Mouse (Mus musculus) forebrain, embryonic 12.5 days (tissue): Measurements from ENCODE around the gene Sema3e. TPM values are rescaled to one million over a fixed set of nuclear protein-coding genes. Genes with fewer than 3 reads are reported as not detected.
A peak's percentile ranks its signal among the peaks of the same experiment; 100 is the strongest.

Experiments
- ATAC-seq: fragments of 200-750 bp; cut with Nextera tagmentation; 2 replicates; pipeline ENCODE4 v1.8.0; 2017; ENCODE audit warnings: moderate TSS enrichment; ENCODE audit not compliant: low FRiP score
- H3K27ac ChIP-seq: fragments of 300-500 bp; sonication (generic); 2 replicates; pipeline ENCODE4 v1.5.1; 2016; ENCODE audit warnings: mild to moderate bottlenecking
- H3K27me3 ChIP-seq: fragments of 300-500 bp; sonication (generic); 2 replicates; pipeline ENCODE4 v1.6.1; 2016; ENCODE audit warnings: mild to moderate bottlenecking
- H3K36me3 ChIP-seq: fragments of 300-500 bp; sonication (generic); replicated peaks from 2 replicates; pipeline ENCODE4 v1.6.1; 2016; ENCODE audit warnings: mild to moderate bottlenecking
- H3K4me1 ChIP-seq: fragments of 300-500 bp; sonication (generic); 2 replicates; pipeline ENCODE4 v1.6.1; 2016
- H3K4me2 ChIP-seq: fragments of 300-500 bp; sonication (generic); 2 replicates; pipeline ENCODE4 v1.6.1; 2016; ENCODE audit warnings: mild to moderate bottlenecking, moderate library complexity
- H3K4me3 ChIP-seq: fragments of 300-500 bp; sonication (generic); replicated peaks from 2 replicates; pipeline ENCODE4 v1.5.1; 2016; ENCODE audit warnings: mild to moderate bottlenecking
- H3K9ac ChIP-seq: fragments of 300-500 bp; sonication (generic); 2 replicates; pipeline ENCODE4 v1.6.1; 2016; ENCODE audit warnings: mild to moderate bottlenecking
- H3K9me3 ChIP-seq: fragments of 300-500 bp; sonication (generic); 2 replicates; pipeline ENCODE4 v1.6.1; 2016
- WGBS: fragments of 180-500 bp; shearing (Covaris S2); methylation state at CpG from one replicate; pipeline ENCODE4 v1.1.7; 2016; 5-methylcytosine and 5-hydroxymethylcytosine counted together
- polyA plus RNA-seq: library from polyadenylated mRNA; unstranded; fragments of >200 nt; fragmentation: Nextera tagmentation; extraction: Ambion mirVana; gene quantifications from 2 replicates; pipeline ENCODE4 v1.2.1, GENCODE M21; 2016

The Sema3e gene
- polyA plus RNA-seq, 1 experiment from 2014 or later: 1.3 TPM

- H3K36me3 ChIP-seq: no peaks in the 10 kb centered on the region
- no peaks in the 10 kb centered on the region for H3K9me3 ChIP-seq
- 41% methylated on average over 3 of the region's 3 CpGs for whole genome bisulfite sequencing
- no peak overlapping the region for H3K9ac ChIP-seq
- no peak overlapping the region for H3K4me3 ChIP-seq
- no peak for ATAC-seq
- H3K4me2 ChIP-seq: no peak overlapping the region
- no peaks in the 10 kb centered on the region for H3K27me3 ChIP-seq
- H3K27ac ChIP-seq: no peak overlapping the region
- no peaks in the 10 kb centered on the region for H3K4me1 ChIP-seq
These were observed 8.2 kb downstream of the Sema3e start for GRCm38 (mm10) chr5:14033302-14033701.

GRCm38 (mm10) chr5:14038813-14039496 lies 13.9 kb downstream of the Sema3e start:
- H3K9ac ChIP-seq: 0 out of 2 replicates have a peak overlapping the region, but pooled peaks have one; percentile 12
- peak overlapping the region; percentile 36 for H3K4me2 ChIP-seq
- H3K4me3 ChIP-seq: no peak overlapping the region
- H3K9me3 ChIP-seq: no peaks in the 10 kb centered on the region
- H3K4me1 ChIP-seq: peaks cover 12% of the 10 kb centered on the region
- no peaks in the 10 kb centered on the region for H3K27me3 ChIP-seq
- ATAC-seq: peak; percentile 85
- H3K36me3 ChIP-seq: no peaks in the 10 kb centered on the region
- WGBS: 10% methylated on average over 9 of the region's 9 CpGs
- H3K27ac ChIP-seq: no peak overlapping the region

- ATAC-seq: no peak
- peaks cover 12% of the 10 kb centered on the region for H3K4me1 ChIP-seq
- no peak overlapping the region for H3K27ac ChIP-seq
- no peak overlapping the region for H3K4me3 ChIP-seq
- H3K9ac ChIP-seq: no peak overlapping the region
- H3K36me3 ChIP-seq: no peaks in the 10 kb centered on the region
- no peak overlapping the region for H3K4me2 ChIP-seq
- no peaks in the 10 kb centered on the region for H3K9me3 ChIP-seq
- H3K27me3 ChIP-seq: no peaks in the 10 kb centered on the region
- 12% methylated on average over 4 of the region's 4 CpGs for WGBS
These were observed 15.1 kb downstream of the Sema3e start for GRCm38 (mm10) chr5:14040208-14040607.

GRCm38 (mm10) chr5:14043116-14043515 lies 18.0 kb downstream of the Sema3e start:
- Histone ChIP-seq H3K27me3 (no peaks in the 10 kb centered on the region), H3K9me3 (no peaks in the 10 kb centered on the region), H3K27ac (no peak overlapping the region), H3K4me2 (no peak overlapping the region), H3K9ac (no peak overlapping the region), H3K36me3 (no peaks in the 10 kb centered on the region), H3K4me1 (peaks cover 12% of the 10 kb centered on the region), H3K4me3 (no peak overlapping the region)
- WGBS: 88% methylated on average over 5 of the region's 5 CpGs
- ATAC-seq: no peak

- WGBS: 89% methylated on average over 6 of the region's 6 CpGs
- ATAC-seq: no peak
- Histone ChIP-seq H3K36me3 (no peaks in the 10 kb centered on the region), H3K4me2 (no peak overlapping the region), H3K9me3 (no peaks in the 10 kb centered on the region), H3K4me1 (peaks cover 9% of the 10 kb centered on the region), H3K27ac (no peak overlapping the region), H3K27me3 (no peaks in the 10 kb centered on the region), H3K4me3 (no peak overlapping the region), H3K9ac (no peak overlapping the region)
These were observed 18.9 kb downstream of the Sema3e start for GRCm38 (mm10) chr5:14043983-14044382.

GRCm38 (mm10) chr5:14048660-14049059 lies 23.6 kb downstream of the Sema3e start:
- Histone ChIP-seq H3K4me1 (no peaks in the 10 kb centered on the region), H3K27me3 (no peaks in the 10 kb centered on the region), H3K9me3 (no peaks in the 10 kb centered on the region), H3K4me2 (no peak overlapping the region), H3K4me3 (no peak overlapping the region), H3K9ac (no peak overlapping the region), H3K27ac (no peak overlapping the region), H3K36me3 (no peaks in the 10 kb centered on the region)
- WGBS: 46% methylated on average over 7 of the region's 7 CpGs
- no peak for ATAC-seq

GRCm38 (mm10) chr5:14054472-14054871 lies 29.4 kb downstream of the Sema3e start:
- H3K27ac ChIP-seq: no peak overlapping the region
- H3K4me3 ChIP-seq: no peak overlapping the region
- H3K9me3 ChIP-seq: no peaks in the 10 kb centered on the region
- 67% methylated on average over 5 of the region's 5 CpGs for WGBS
- no peak for ATAC-seq
- H3K4me1 ChIP-seq: no peaks in the 10 kb centered on the region
- no peak overlapping the region for H3K9ac ChIP-seq
- no peak overlapping the region for H3K4me2 ChIP-seq
- H3K27me3 ChIP-seq: no peaks in the 10 kb centered on the region
- H3K36me3 ChIP-seq: no peaks in the 10 kb centered on the region

- H3K4me1 ChIP-seq: no peaks in the 10 kb centered on the region
- no peak overlapping the region for H3K4me2 ChIP-seq
- H3K4me3 ChIP-seq: no peak overlapping the region
- H3K36me3 ChIP-seq: no peaks in the 10 kb centered on the region
- 75% methylated on average over 4 of the region's 4 CpGs for WGBS
- no peaks in the 10 kb centered on the region for H3K9me3 ChIP-seq
- no peaks in the 10 kb centered on the region for H3K27me3 ChIP-seq
- no peak for ATAC-seq
- no peak overlapping the region for H3K9ac ChIP-seq
- H3K27ac ChIP-seq: no peak overlapping the region
These were observed 34.9 kb downstream of the Sema3e start for GRCm38 (mm10) chr5:14059895-14060553.

GRCm38 (mm10) chr5:14062918-14063481 lies 37.9 kb downstream of the Sema3e start:
- H3K4me3 ChIP-seq: no peak overlapping the region
- H3K4me2 ChIP-seq: no peak overlapping the region
- no peaks in the 10 kb centered on the region for H3K36me3 ChIP-seq
- H3K4me1 ChIP-seq: no peaks in the 10 kb centered on the region
- no peak overlapping the region for H3K27ac ChIP-seq
- peak; percentile 82; the same call in 1 of the 2 replicates for ATAC-seq
- 19% methylated on average over 4 of the region's 4 CpGs for WGBS
- no peaks in the 10 kb centered on the region for H3K9me3 ChIP-seq
- no peaks in the 10 kb centered on the region for H3K27me3 ChIP-seq
- no peak overlapping the region for H3K9ac ChIP-seq

GRCm38 (mm10) chr5:14073152-14073551 lies 48.1 kb downstream of the Sema3e start:
- Histone ChIP-seq H3K4me3 (no peak overlapping the region), H3K27me3 (no peaks in the 10 kb centered on the region), H3K4me2 (no peak overlapping the region), H3K9me3 (no peaks in the 10 kb centered on the region), H3K9ac (no peak overlapping the region), H3K27ac (no peak overlapping the region), H3K36me3 (no peaks in the 10 kb centered on the region), H3K4me1 (no peaks in the 10 kb centered on the region)
- WGBS: 85% methylated on average over 3 of the region's 3 CpGs
- no peak for ATAC-seq

GRCm38 (mm10) chr5:14088100-14088499 lies 63.0 kb downstream of the Sema3e start:
- Histone ChIP-seq H3K27me3 (no peaks in the 10 kb centered on the region), H3K4me2 (no peak overlapping the region), H3K36me3 (no peaks in the 10 kb centered on the region), H3K9ac (no peak overlapping the region), H3K4me1 (peaks cover 7% of the 10 kb centered on the region), H3K27ac (no peak overlapping the region), H3K4me3 (no peak overlapping the region), H3K9me3 (no peaks in the 10 kb centered on the region)
- ATAC-seq: no peak
- WGBS: 91% methylated on average over 2 of the region's 2 CpGs

GRCm38 (mm10) chr5:14089875-14090608 lies 65.0 kb downstream of the Sema3e start:
- H3K4me3 ChIP-seq: no peak overlapping the region
- no peaks in the 10 kb centered on the region for H3K27me3 ChIP-seq
- H3K9ac ChIP-seq: no peak overlapping the region
- peaks cover 7% of the 10 kb centered on the region for H3K4me1 ChIP-seq
- ATAC-seq: no peak
- no peak overlapping the region for H3K27ac ChIP-seq
- no peaks in the 10 kb centered on the region for H3K36me3 ChIP-seq
- 80% methylated on average over 9 of the region's 9 CpGs for WGBS
- no peak overlapping the region for H3K4me2 ChIP-seq
- no peaks in the 10 kb centered on the region for H3K9me3 ChIP-seq
